Mouse (Mus musculus) liver (tissue): ENCODE results near the gene Ak7.

Source experiments
- DNase-seq: peaks from one replicate; pipeline ENCODE4 v3.0.0-alpha.2; 2020; ENCODE audit warnings: mixed read lengths

The Ak7 gene

GRCm38 (mm10) chr12:105794896-105795295 lies 89.1 kb downstream of the Ak7 start:
- DNase-seq = no peak

- DNase-seq = no peak
Observed at GRCm38 (mm10) chr12:105798001-105798400, 92.2 kb downstream of the Ak7 start.

- no peak for DNase-seq
Observed at GRCm38 (mm10) chr12:105805790-105806189, 100.0 kb downstream of the Ak7 start.

- no peak for DNase-seq
Observed at GRCm38 (mm10) chr12:105806205-105806604, 100.4 kb downstream of the Ak7 start.

- DNase-seq = no peak
Observed at GRCm38 (mm10) chr12:105807416-105807815, 101.6 kb downstream of the Ak7 start.

- no peak for DNase-seq
Observed at GRCm38 (mm10) chr12:105808945-105809344, 103.2 kb downstream of the Ak7 start.

GRCm38 (mm10) chr12:105810608-105811007 lies 104.8 kb downstream of the Ak7 start:
- DNase-seq = no peak

- no peak for DNase-seq
Observed at GRCm38 (mm10) chr12:105813957-105814356, 108.2 kb downstream of the Ak7 start.

- DNase-seq = no peak
Observed at GRCm38 (mm10) chr12:105823472-105823871, 117.7 kb downstream of the Ak7 start.

GRCm38 (mm10) chr12:105824743-105825142 lies 119.0 kb downstream of the Ak7 start:
- peak; percentile 62 for DNase-seq

GRCm38 (mm10) chr12:105825266-105825665 lies 119.5 kb downstream of the Ak7 start:
- DNase-seq = no peak
